ENCODE assay signal across 15 mouse cellular contexts in the genomic region with DNA sequence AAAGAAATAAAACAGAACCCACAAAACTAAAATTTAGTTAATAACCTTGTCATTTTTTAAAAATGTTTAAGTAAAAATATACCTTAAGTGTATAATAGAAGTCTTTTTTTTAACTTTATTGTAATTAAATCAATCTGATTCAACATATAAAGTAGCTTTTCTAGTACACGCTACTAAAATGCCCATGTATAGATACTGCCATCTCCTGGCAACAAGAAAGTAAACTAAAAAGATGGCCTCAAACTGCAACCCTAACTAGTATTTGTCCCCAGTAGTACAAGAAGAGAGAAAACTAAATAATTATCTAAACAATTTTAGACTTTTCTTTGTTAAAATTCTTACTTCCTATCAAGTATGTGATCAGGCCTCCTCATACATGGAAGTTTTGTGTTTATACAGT. TPM values are rescaled to one million over a fixed set of nuclear protein-coding genes. Genes with fewer than 3 reads are reported as not detected.
DNase-seq lines count a peak whose midpoint lies in the region; ATAC-seq and TF ChIP-seq lines count a peak whose summit lies in the region.
"Had no signal": no experiment of that assay in that cellular context is flagged by ENCODE, and none has a peak within 500 bp of the region (broad histone marks: within the 10 kb centered on the region; RNA-seq: fewer than 3 reads in every experiment).

No protein-coding gene starts in this region.

- H3K79me2 ChIP-seq in MEL (ENCODE audit: control insufficient read depth, insufficient read depth, low read length, poor library complexity), result no peaks in the 10 kb centered on the region

- TF ChIP-seq RAD21 in MEL (IDR thresholded peaks at IDR 0.05; ENCODE audit: low read depth, low read length), result peak; percentile 55

- TF ChIP-seq POLR2A in MEL (IDR thresholded peaks at IDR 0.05; ENCODE audit: control insufficient read depth in 1 of 2, insufficient read depth in 1 of 2, low read depth in 1 of 2, low read length in 2 of 2, poor library complexity in 1 of 2), result no peak

- peak; percentile 59 for TF ChIP-seq CTCF in forebrain, postnatal 0 days (IDR thresholded peaks at IDR 0.05; ENCODE audit: low read depth)
- peak; percentile 34; the same call in 1 of the 2 replicates for TF ChIP-seq CTCF in liver, embryonic 14.5 days (IDR thresholded peaks at IDR 0.05; ENCODE audit: low read depth)
- TF ChIP-seq CTCF in MEL (IDR thresholded peaks at IDR 0.05 in 2 of 3, conservative IDR thresholded peaks at IDR 0.05 in 1 of 3; ENCODE audit: control insufficient read depth in 1 of 3, insufficient read depth in 1 of 3, low read depth in 2 of 3, low read length in 3 of 3, poor library complexity in 1 of 3, severe bottlenecking in 1 of 3), result peak in 1 of 3 experiments; percentile 55; a peak in 2 of 6 replicates

- H3K4me3 ChIP-seq in forebrain, postnatal 0 days (ENCODE audit: low read depth, low read length), result no peak overlapping the region
- H3K4me3 ChIP-seq in forebrain, embryonic 10.5 days, result no peak overlapping the region
- H3K4me3 ChIP-seq in liver, embryonic 14.5 days (ENCODE audit: insufficient read depth in 1 of 2, low read depth in 2 of 2, low read length in 2 of 2), result no peak overlapping the region
- no peak overlapping the region for H3K4me3 ChIP-seq in MEL (ENCODE audit: control insufficient read depth in 1 of 2, insufficient read depth in 1 of 2, low read depth in 2 of 2, low read length in 2 of 2)
- H3K4me3 ChIP-seq: midbrain, embryonic 10.5 days; stomach, embryonic 15.5 days had no signal

- no peak overlapping the region for H3K9ac ChIP-seq in forebrain, postnatal 0 days
- no peak overlapping the region for H3K9ac ChIP-seq in liver, embryonic 14.5 days (replicated peaks)
- no peak overlapping the region for H3K9ac ChIP-seq in MEL (ENCODE audit: control insufficient read depth, low read depth, low read length, poor library complexity, severe bottlenecking)
- H3K9ac ChIP-seq: stomach, embryonic 15.5 days had no signal

- peak; percentile 31 for DNase-seq in forebrain, postnatal 0 days
- DNase-seq in forebrain, embryonic 10.5 days (ENCODE audit: extremely low spot score, low spot score), result no peak
- DNase-seq in liver, embryonic 14.5 days (ENCODE audit: low read depth in 3 of 3, low spot score in 3 of 3), result no peak
- DNase-seq in liver, result no peak
- DNase-seq in MEL (ENCODE audit: low read depth, low spot score), result peak; percentile 25
- DNase-seq in retina, postnatal 1 day, result peak; percentile 8
- DNase-seq in right cerebral cortex, adult 2 months (ENCODE audit: low spot score in 2 of 2), result no peak
- DNase-seq: cerebellum, adult 8-10 months; heart, adult 18-20 months; heart, postnatal 4 days; kidney, adult 18-20 months had no signal

- H3K4me2 ChIP-seq in forebrain, postnatal 0 days (ENCODE audit: low read depth), result no peak overlapping the region
- no peak overlapping the region for H3K4me2 ChIP-seq in liver, embryonic 14.5 days (ENCODE audit: low read depth)
- H3K4me2 ChIP-seq: stomach, embryonic 15.5 days had no signal

- H3K36me3 ChIP-seq in forebrain, postnatal 0 days (ENCODE audit: insufficient read depth), result peaks cover 22% of the 10 kb centered on the region; the same call in 1 of the 2 replicates
- peaks cover 88% of the 10 kb centered on the region for H3K36me3 ChIP-seq in forebrain, embryonic 10.5 days (replicated peaks)
- peaks cover 27% of the 10 kb centered on the region for H3K36me3 ChIP-seq in liver, embryonic 14.5 days (replicated peaks; ENCODE audit: control insufficient read depth, insufficient read depth, low read depth)
- peaks cover 5 to 17% of the 10 kb centered on the region in 2 experiments for H3K36me3 ChIP-seq in MEL (ENCODE audit: control insufficient read depth in 1 of 2, insufficient read depth in 2 of 2, low read length in 2 of 2)

- no peak; the same call in 1 of the 2 replicates for ATAC-seq in forebrain, postnatal 0 days
- ATAC-seq in liver, embryonic 14.5 days (ENCODE audit: insufficient read depth), result no peak
- ATAC-seq: Patski had no signal

- no peaks in the 10 kb centered on the region for H3K9me3 ChIP-seq in forebrain, postnatal 0 days (ENCODE audit: low read length)
- H3K9me3 ChIP-seq in forebrain, embryonic 10.5 days, result no peaks in the 10 kb centered on the region
- no peaks in the 10 kb centered on the region for H3K9me3 ChIP-seq in liver, embryonic 14.5 days (ENCODE audit: control insufficient read depth, low read length)
- no peaks in the 10 kb centered on the region for H3K9me3 ChIP-seq in MEL (replicated peaks; ENCODE audit: insufficient read depth, low read length)
- H3K9me3 ChIP-seq: midbrain, embryonic 10.5 days; stomach, embryonic 15.5 days had no signal

- no peak overlapping the region for H3K27ac ChIP-seq in forebrain, postnatal 0 days (ENCODE audit: low read depth, low read length)
- no peak overlapping the region for H3K27ac ChIP-seq in forebrain, embryonic 10.5 days
- no peak overlapping the region for H3K27ac ChIP-seq in liver, embryonic 14.5 days
- no peak overlapping the region for H3K27ac ChIP-seq in MEL (ENCODE audit: control insufficient read depth, low read depth, low read length)
- H3K27ac ChIP-seq: midbrain, embryonic 10.5 days; stomach, embryonic 15.5 days had no signal

- TF ChIP-seq EP300 in liver, embryonic 14.5 days (IDR thresholded peaks at IDR 0.05; ENCODE audit: low read depth), result no peak
- TF ChIP-seq EP300 in MEL (IDR thresholded peaks at IDR 0.05; ENCODE audit: low read depth in 1 of 2, low read length in 2 of 2), result no peak

- 22% methylated on average over 1 of the region's 1 CpGs for WGBS in forebrain, postnatal 0 days
- WGBS in forebrain, embryonic 10.5 days, result 87% methylated on average over 1 of the region's 1 CpGs
- WGBS in liver, embryonic 14.5 days (ENCODE audit: insufficient replicate concordance), result 47% methylated on average over 1 of the region's 1 CpGs

- no peaks in the 10 kb centered on the region for H3K27me3 ChIP-seq in forebrain, postnatal 0 days (ENCODE audit: insufficient read depth, low read length)
- H3K27me3 ChIP-seq in forebrain, embryonic 10.5 days (ENCODE audit: poor library complexity, severe bottlenecking), result no peaks in the 10 kb centered on the region
- no peaks in the 10 kb centered on the region for H3K27me3 ChIP-seq in liver, embryonic 14.5 days (ENCODE audit: control insufficient read depth, insufficient read depth, low read length)
- no peaks in the 10 kb centered on the region for H3K27me3 ChIP-seq in MEL (ENCODE audit: control insufficient read depth in 1 of 2, insufficient read depth in 2 of 2, low read length in 2 of 2)
- H3K27me3 ChIP-seq: Patski; stomach, embryonic 15.5 days had no signal

- no peaks in the 10 kb centered on the region for H3K4me1 ChIP-seq in forebrain, postnatal 0 days (ENCODE audit: insufficient read depth)
- no peaks in the 10 kb centered on the region for H3K4me1 ChIP-seq in forebrain, embryonic 10.5 days
- H3K4me1 ChIP-seq in liver, embryonic 14.5 days (replicated peaks; ENCODE audit: control insufficient read depth in 2 of 2, insufficient read depth in 2 of 2, low read length in 1 of 2), result no peaks in the 10 kb centered on the region
- H3K4me1 ChIP-seq in MEL (ENCODE audit: control insufficient read depth in 1 of 2, insufficient read depth in 2 of 2, low read length in 2 of 2), result peaks cover 3% of the 10 kb centered on the region in 2 experiments; a peak in 2 of 4 replicates
- H3K4me1 ChIP-seq: midbrain, embryonic 10.5 days; stomach, embryonic 15.5 days had no signal

TF ChIP-seq in MEL, 35 proteins besides CTCF, POLR2A, EP300 and RAD21 (continues in another document):
- TF ChIP-seq MAX (IDR thresholded peaks at IDR 0.05; ENCODE audit: low read length), result no peak

RNA-seq across cellular contexts. Expression of a gene that starts 10.0 kb away (rescaled TPM):
- total RNA-seq in forebrain, postnatal 0 days (2014; rRNA removed), result 41.4 and 52.2 TPM in 2 replicates
- polyA plus RNA-seq in forebrain, postnatal 0 days (2015; fragmentation: Nextera tagmentation; extraction: Ambion mirVana), result 11.0 and 15.6 TPM in 2 replicates
- polyA plus RNA-seq in forebrain, embryonic 10.5 days (2016; fragmentation: Nextera tagmentation; extraction: Ambion mirVana), result 29.4 and 29.7 TPM in 2 replicates
- polyA plus RNA-seq in liver, embryonic 14.5 days (2012; rRNA removed), result 12.2 and 12.5 TPM in 2 replicates
- 4.5 and 4.8 TPM in 2 replicates for polyA plus RNA-seq in liver, embryonic 14.5 days (2014; fragmentation: Nextera tagmentation; extraction: Ambion mirVana)
- total RNA-seq in MEL (2012; rRNA removed), result 11.6 and 14.2 TPM in 2 replicates
- polyA plus RNA-seq in MEL (2012; ENCODE audit: insufficient read depth in 1 of 2, insufficient read length in 2 of 2, low read depth in 1 of 2, low replicate concordance in 2 of 2, missing spikeins in 1 of 2), result 10 to 100 TPM in 1 of 2 experiments, not detected in 1; 28.3 TPM

RNA-seq across cellular contexts. Expression of a gene that starts 10.0 kb away (rescaled TPM):
- 97.7 and 119 TPM in 2 replicates for total RNA-seq in forebrain, postnatal 0 days (2014; rRNA removed)
- 108 and 120 TPM in 2 replicates for polyA plus RNA-seq in forebrain, postnatal 0 days (2015; fragmentation: Nextera tagmentation; extraction: Ambion mirVana)
- 109 and 120 TPM in 2 replicates for polyA plus RNA-seq in forebrain, embryonic 10.5 days (2016; fragmentation: Nextera tagmentation; extraction: Ambion mirVana)
- 17.3 and 28.7 TPM in 2 replicates for polyA plus RNA-seq in liver, embryonic 14.5 days (2012; rRNA removed)
- 53.2 and 59.8 TPM in 2 replicates for polyA plus RNA-seq in liver, embryonic 14.5 days (2014; fragmentation: Nextera tagmentation; extraction: Ambion mirVana)
- 89.5 and 113 TPM in 2 replicates for total RNA-seq in MEL (2012; rRNA removed)
- polyA plus RNA-seq in MEL (2012; ENCODE audit: insufficient read depth in 1 of 2, insufficient read length in 2 of 2, low read depth in 1 of 2, low replicate concordance in 2 of 2, missing spikeins in 1 of 2), result 100 to 1,000 TPM; 179 to 539 TPM

RNA-seq across cellular contexts. Expression of a gene that starts 42.8 kb away (rescaled TPM):
- total RNA-seq in forebrain, postnatal 0 days (2014; rRNA removed), result 10.3 and 11.6 TPM in 2 replicates
- 5.8 and 8.3 TPM in 2 replicates for polyA plus RNA-seq in forebrain, postnatal 0 days (2015; fragmentation: Nextera tagmentation; extraction: Ambion mirVana)
- polyA plus RNA-seq in forebrain, embryonic 10.5 days (2016; fragmentation: Nextera tagmentation; extraction: Ambion mirVana), result 0.56 and 0.93 TPM in 2 replicates
- 0.36 and 0.56 TPM in 2 replicates for polyA plus RNA-seq in liver, embryonic 14.5 days (2012; rRNA removed)
- 0.30 and 0.99 TPM in 2 replicates for polyA plus RNA-seq in liver, embryonic 14.5 days (2014; fragmentation: Nextera tagmentation; extraction: Ambion mirVana)
- 15.5 and 15.8 TPM in 2 replicates for total RNA-seq in MEL (2012; rRNA removed)
- polyA plus RNA-seq in MEL (2012; ENCODE audit: insufficient read depth in 1 of 2, insufficient read length in 2 of 2, low read depth in 1 of 2, low replicate concordance in 2 of 2, missing spikeins in 1 of 2), result 100 to 1,000 TPM in 1 of 2 experiments, 10 to 100 TPM in 1; 35.9 to 123 TPM
- polyA plus RNA-seq: Patski had no signal

RNA-seq across cellular contexts. Expression of a gene that starts 57.7 kb away (rescaled TPM):
- total RNA-seq in forebrain, postnatal 0 days (2014; rRNA removed), result 129 and 214 TPM in 2 replicates
- polyA plus RNA-seq in forebrain, postnatal 0 days (2015; fragmentation: Nextera tagmentation; extraction: Ambion mirVana), result 110 and 128 TPM in 2 replicates
- polyA plus RNA-seq in forebrain, embryonic 10.5 days (2016; fragmentation: Nextera tagmentation; extraction: Ambion mirVana), result 0.18 and 0.43 TPM in 2 replicates
- 2.0 and 2.1 TPM in 2 replicates for polyA plus RNA-seq in liver, embryonic 14.5 days (2012; rRNA removed)
- polyA plus RNA-seq in liver, embryonic 14.5 days (2014; fragmentation: Nextera tagmentation; extraction: Ambion mirVana), result 0.23 and 0.28 TPM in 2 replicates
- total RNA-seq in MEL (2012; rRNA removed), result 0.39 and 0.59 TPM in 2 replicates
- polyA plus RNA-seq in MEL (2012; ENCODE audit: insufficient read depth in 1 of 2, insufficient read length in 2 of 2, low read depth in 1 of 2, low replicate concordance in 2 of 2, missing spikeins in 1 of 2), result 1 to 10 TPM in 1 of 2 experiments, not detected in 1; 1.1 TPM
- polyA plus RNA-seq: C2C12, Patski had no signal

Comparison
In these comparisons a context has a peak if more than half of its experiments do, and no peak if none do; other contexts are left out.
1. DNase-seq: peak in forebrain, postnatal 0 days (single experiment), MEL (single experiment) and retina, postnatal 1 day (single experiment); none in forebrain, embryonic 10.5 days (single experiment), liver, embryonic 14.5 days (0 of 3), liver (single experiment) and right cerebral cortex, adult 2 months (0 of 2).